Mouse (Mus musculus) activated CD4-positive, CD25-positive, alpha-beta regulatory T cell, adult 4 months (primary cell): ENCODE measurements around the gene Mier2. TPM values are rescaled to one million over a fixed set of nuclear protein-coding genes. Genes with fewer than 3 reads are reported as not detected.

Experiments
- ATAC-seq: one replicate; pipeline ENCODE4 v1.8.0; 2017
- polyA plus RNA-seq, 2 experiments: library from polyadenylated mRNA; unstranded; fragments of 100-300 nt; shearing (Covaris generic); gene quantifications; one replicate each; pipeline ENCODE4 v1.2.1; 2017

Mier2 gene
- polyA plus RNA-seq, 2 experiments from 2014 or later, result 12.0 to 15.0 TPM

DNA sequence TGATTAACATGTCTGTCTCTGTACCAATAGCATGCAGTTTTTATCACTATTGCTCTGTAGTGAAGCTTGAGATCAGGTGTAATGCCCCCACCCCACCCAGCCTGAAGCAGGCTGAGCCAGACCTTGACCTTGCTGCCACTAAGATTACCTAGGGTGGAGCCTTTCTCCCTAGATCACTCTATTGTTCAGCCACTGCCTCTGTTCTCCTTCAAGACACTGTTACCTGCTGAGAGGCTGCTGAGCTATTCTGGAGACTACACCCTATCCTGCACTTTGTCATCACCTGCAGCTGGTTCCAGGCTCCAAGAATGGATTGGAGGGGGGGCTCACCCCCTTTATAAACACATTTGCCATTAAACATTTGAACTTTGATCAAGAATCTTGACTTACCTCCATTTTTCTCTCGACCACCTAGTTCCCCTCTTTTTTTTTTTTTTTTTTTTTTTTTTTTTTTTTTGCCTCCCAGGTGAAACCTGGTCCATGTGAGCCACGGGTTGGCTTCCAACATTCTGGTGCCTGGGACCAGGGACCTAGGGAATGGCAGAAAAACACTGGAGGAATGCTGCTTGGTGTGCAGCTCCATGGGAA is 58.2 kb downstream of the Mier2 start:
- ATAC-seq, result no peak

- no peak for ATAC-seq
Observed at GRCm38 (mm10) chr10:79495886-79496285, 59.1 kb downstream of the Mier2 start.

Other genes with a start within 250 kb of the Mier2 start
- not detected for gene Vmn2r82, start 198.7 kb downstream of the Mier2 start, polyA plus RNA-seq
- not detected for gene Vmn2r83, start 86.5 kb downstream of the Mier2 start, polyA plus RNA-seq
- gene Plpp2, start 21.4 kb downstream of the Mier2 start, polyA plus RNA-seq, result 1 to 10 TPM; 2.7 to 4.7 TPM
- not detected for gene Theg, start 32.1 kb upstream of the Mier2 start, polyA plus RNA-seq
- not detected for gene C2cd4c, start 58.8 kb upstream of the Mier2 start, polyA plus RNA-seq
- gene Shc2, start 82.7 kb upstream of the Mier2 start, polyA plus RNA-seq, result not detected
- gene Odf3l2, start 90.5 kb upstream of the Mier2 start, polyA plus RNA-seq, result not detected
- under 1 TPM in 1 of 2 experiments, not detected in 1; 0.60 TPM for gene Madcam1, start 109.4 kb upstream of the Mier2 start, polyA plus RNA-seq
- 10 to 100 TPM; 22.5 to 32.9 TPM for gene Tpgs1, start 114.2 kb upstream of the Mier2 start, polyA plus RNA-seq
- gene Cdc34, start 127.0 kb upstream of the Mier2 start, polyA plus RNA-seq, result 10 to 100 TPM; 17.4 to 27.5 TPM
- gene Gzmm, start 133.8 kb upstream of the Mier2 start, polyA plus RNA-seq, result under 1 TPM; 0.52 to 0.62 TPM
- 100 to 1,000 TPM; 135 to 157 TPM for gene Bsg, start 149.3 kb upstream of the Mier2 start, polyA plus RNA-seq
- gene Hcn2, start 161.4 kb upstream of the Mier2 start, polyA plus RNA-seq, result not detected
- 10 to 100 TPM; 13.6 to 21.4 TPM for gene Polrmt, start 191.4 kb upstream of the Mier2 start, polyA plus RNA-seq
- not detected for gene Fgf22, start 199.9 kb upstream of the Mier2 start, polyA plus RNA-seq
- gene Rnf126, start 211.8 kb upstream of the Mier2 start, polyA plus RNA-seq, result 1 to 10 TPM; 3.9 to 4.4 TPM
- gene Fstl3, start 222.1 kb upstream of the Mier2 start, polyA plus RNA-seq, result under 1 TPM in 1 of 2 experiments, not detected in 1; 0.86 TPM
- gene Prss57, start 235.8 kb upstream of the Mier2 start, polyA plus RNA-seq, result 1 to 10 TPM in 1 of 2 experiments, under 1 TPM in 1; 0.76 to 1.1 TPM
- under 1 TPM; 0.55 to 0.95 TPM for gene Palm, start 238.4 kb upstream of the Mier2 start, polyA plus RNA-seq